Mouse (Mus musculus): ENCODE measurements around the gene Cfap46.

DNA sequence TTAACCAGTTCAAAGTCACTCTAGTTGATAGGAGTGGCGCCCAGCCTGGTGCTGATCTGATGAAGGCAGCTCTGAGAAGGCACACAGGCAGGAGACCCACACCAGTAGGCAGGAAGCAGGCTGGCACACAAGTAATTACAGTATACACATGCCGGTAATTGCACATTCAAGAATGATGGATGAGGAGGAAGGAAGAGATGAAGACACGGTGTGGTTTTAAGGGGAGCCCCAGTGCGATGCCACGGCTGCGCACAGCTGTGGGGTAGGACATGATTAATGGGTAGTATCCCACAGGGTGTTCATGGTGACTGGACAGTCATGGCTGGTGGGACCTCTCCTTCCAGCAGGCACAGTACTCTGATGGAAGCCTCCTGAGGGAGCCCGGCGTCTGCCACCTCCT is 117.1 kb downstream of the Cfap46 start:
- TF ChIP-seq POLR2A (IDR thresholded peaks at IDR 0.05; ENCODE audit: insufficient read depth, low read depth, low read length) (no peak), CTCF (IDR thresholded peaks at IDR 0.05; ENCODE audit: insufficient read depth, low read depth, low read length) (no peak)

Measured in olfactory bulb, adult 2 months (tissue).